ENCODE assay signal across 25 mouse cellular contexts in genomic region chr1:59527219-59527618, GRCm38 (mm10).
"Had no signal": no experiment of that assay in that cellular context is flagged by ENCODE, and none has a peak within 500 bp of the region (broad histone marks: within the 10 kb centered on the region; RNA-seq: fewer than 3 reads in every experiment).

No protein-coding gene starts in this region.

- ATAC-seq: inflammation-experienced regulatory T-cells, adult 6 months had no signal

- DNase-seq: gastrocnemius, adult 2 months; gastrocnemius, postnatal 10 days; gastrocnemius, postnatal 25 days; heart, adult 11 months; heart, adult 2 months; heart, postnatal 14 days; heart, postnatal 36 days; kidney, adult 18-20 months; kidney, adult 8-10 months; kidney, postnatal 10 days; kidney, postnatal 25 days; kidney, postnatal 4 days; liver; liver, embryonic 13.5 days had no signal

- H3K4me1 ChIP-seq: heart, embryonic 13.5 days; heart, embryonic 15.5 days; liver, embryonic 13.5 days had no signal

- H3K9ac ChIP-seq: heart, embryonic 13.5 days; heart, embryonic 15.5 days; hindbrain, embryonic 13.5 days; hindbrain, embryonic 15.5 days; limb, embryonic 12.5 days; liver, embryonic 13.5 days had no signal

- H3K9me3 ChIP-seq: heart, embryonic 13.5 days; heart, embryonic 15.5 days; hindbrain, embryonic 13.5 days; hindbrain, embryonic 15.5 days; limb, embryonic 10.5 days; limb, embryonic 12.5 days; liver, embryonic 13.5 days had no signal

- H3K27ac ChIP-seq: gastrocnemius, adult 2 months; heart, adult 2 months; heart, embryonic 13.5 days; heart, embryonic 15.5 days; hindbrain, embryonic 13.5 days; hindbrain, embryonic 15.5 days; layer of hippocampus, adult 2 months; left cerebral cortex, adult 2 months; limb, embryonic 10.5 days; limb, embryonic 12.5 days; liver, embryonic 13.5 days had no signal

- H3K27me3 ChIP-seq: heart, embryonic 13.5 days; heart, embryonic 15.5 days; hindbrain, embryonic 13.5 days; hindbrain, embryonic 15.5 days; limb, embryonic 12.5 days; liver, embryonic 13.5 days had no signal

- H3K36me3 ChIP-seq: heart, embryonic 13.5 days; heart, embryonic 15.5 days; hindbrain, embryonic 13.5 days; hindbrain, embryonic 15.5 days; limb, embryonic 10.5 days; limb, embryonic 12.5 days; liver, embryonic 13.5 days had no signal

- H3K4me3 ChIP-seq: gastrocnemius, adult 2 months; heart, adult 2 months; heart, embryonic 13.5 days; heart, embryonic 15.5 days; hindbrain, embryonic 13.5 days; hindbrain, embryonic 15.5 days; layer of hippocampus, adult 2 months; left cerebral cortex, adult 2 months; limb, embryonic 10.5 days; limb, embryonic 12.5 days; liver, embryonic 13.5 days had no signal

- H3K4me2 ChIP-seq: heart, embryonic 11.5 days; heart, embryonic 13.5 days; heart, embryonic 15.5 days; hindbrain, embryonic 13.5 days; hindbrain, embryonic 15.5 days; limb, embryonic 12.5 days; liver, embryonic 11.5 days; liver, embryonic 13.5 days had no signal
